Mouse (Mus musculus) heart, embryonic 15.5 days (tissue): ENCODE results near the gene Map3k5. TPM values are rescaled to one million over a fixed set of nuclear protein-coding genes. Genes with fewer than 3 reads are reported as not detected.

Experiments used
- ATAC-seq: fragments of 200-750 bp; cut with Nextera tagmentation; replicated peaks from 2 replicates; pipeline ENCODE4 v1.8.0; 2017; ENCODE audit warnings: low read depth, moderate TSS enrichment; ENCODE audit not compliant: insufficient number of reproducible peaks, insufficient read depth, low FRiP score
- H3K27ac ChIP-seq: fragments of 300-500 bp; sonication (generic); 2 replicates; pipeline ENCODE4 v1.5.1; 2015; ENCODE audit warnings: mild to moderate bottlenecking, inconsistent platforms
- H3K27me3 ChIP-seq: fragments of 300-500 bp; sonication (generic); 2 replicates; pipeline ENCODE4 v1.6.1; 2015; ENCODE audit warnings: inconsistent platforms
- H3K36me3 ChIP-seq: fragments of 300-500 bp; sonication (generic); 2 replicates; pipeline ENCODE4 v1.6.1; 2015; ENCODE audit warnings: mild to moderate bottlenecking, inconsistent platforms
- H3K4me1 ChIP-seq: fragments of 300-500 bp; sonication (generic); replicated peaks from 2 replicates; pipeline ENCODE4 v1.6.1; 2015; ENCODE audit warnings: inconsistent platforms
- H3K4me2 ChIP-seq: fragments of 300-500 bp; sonication (generic); 2 replicates; pipeline ENCODE4 v1.6.1; 2015; ENCODE audit warnings: inconsistent platforms, mild to moderate bottlenecking, moderate library complexity
- H3K4me3 ChIP-seq: fragments of 300-500 bp; sonication (generic); 2 replicates; pipeline ENCODE4 v1.5.1; 2015; ENCODE audit warnings: mild to moderate bottlenecking, inconsistent platforms
- H3K9ac ChIP-seq: fragments of 300-500 bp; sonication (generic); 2 replicates; pipeline ENCODE4 v1.6.1; 2015; ENCODE audit warnings: mild to moderate bottlenecking, inconsistent platforms
- H3K9me3 ChIP-seq: fragments of 300-500 bp; sonication (generic); replicated peaks from 2 replicates; pipeline ENCODE4 v1.6.1; 2016; ENCODE audit warnings: inconsistent platforms
- WGBS: fragments of 180-500 bp; shearing (Covaris S2); methylation state at CpG from one replicate; pipeline ENCODE4 v1.1.7; 2015; ENCODE audit warnings: mixed read lengths; 5-methylcytosine and 5-hydroxymethylcytosine counted together
- polyA plus RNA-seq: library from polyadenylated mRNA; unstranded; fragments of >200 nt; fragmentation: Nextera tagmentation; extraction: Ambion mirVana; gene quantifications from 2 replicates; pipeline ENCODE4 v1.2.1, GENCODE M21; 2015

Map3k5 gene
- polyA plus RNA-seq, 1 experiment from 2014 or later, result 2.6 TPM

- H3K4me2 ChIP-seq, result no peak overlapping the region
- no peak overlapping the region for H3K9ac ChIP-seq
- no peaks in the 10 kb centered on the region for H3K27me3 ChIP-seq
- H3K27ac ChIP-seq, result no peak overlapping the region
- H3K4me3 ChIP-seq, result no peak overlapping the region
- WGBS, result 86% methylated on average over 5 of the region's 5 CpGs
- ATAC-seq, result no peak
- H3K4me1 ChIP-seq, result peaks cover 10% of the 10 kb centered on the region
- H3K36me3 ChIP-seq, result no peaks in the 10 kb centered on the region
- no peaks in the 10 kb centered on the region for H3K9me3 ChIP-seq
Observed at GRCm38 (mm10) chr10:19947901-19948300, 13.6 kb downstream of the Map3k5 start.

GRCm38 (mm10) chr10:19948381-19948780 is 14.1 kb downstream of the Map3k5 start:
- WGBS, result 90% methylated on average over 11 of the region's 11 CpGs
- Histone ChIP-seq H3K4me1 (peaks cover 15% of the 10 kb centered on the region), H3K36me3 (no peaks in the 10 kb centered on the region), H3K4me2 (no peak overlapping the region), H3K4me3 (no peak overlapping the region), H3K27me3 (no peaks in the 10 kb centered on the region), H3K27ac (no peak overlapping the region), H3K9me3 (no peaks in the 10 kb centered on the region), H3K9ac (no peak overlapping the region)
- ATAC-seq, result no peak

DNA sequence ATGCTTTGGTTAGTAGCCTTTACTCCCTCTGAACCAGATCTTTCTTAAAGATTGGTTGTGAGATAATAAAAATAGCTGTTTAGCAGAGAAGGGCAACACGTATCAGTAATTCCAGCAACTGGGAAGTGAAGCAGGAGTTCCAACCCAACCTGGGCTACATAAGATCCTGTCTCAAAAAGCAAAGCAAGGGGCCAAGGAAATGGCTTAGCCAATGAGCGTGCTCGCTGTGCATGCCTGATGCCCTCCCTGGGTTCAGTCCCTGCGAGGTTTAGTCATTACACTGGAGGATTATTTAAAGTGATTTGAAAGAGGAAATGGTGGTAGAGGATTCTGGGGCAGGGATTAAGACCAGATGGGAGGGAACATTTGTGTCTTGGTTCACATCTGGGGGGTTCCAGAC is 14.8 kb downstream of the Map3k5 start:
- H3K9me3 ChIP-seq, result no peaks in the 10 kb centered on the region
- H3K4me3 ChIP-seq, result no peak overlapping the region
- 84% methylated on average over 4 of the region's 4 CpGs for WGBS
- no peak overlapping the region for H3K27ac ChIP-seq
- no peaks in the 10 kb centered on the region for H3K36me3 ChIP-seq
- H3K4me1 ChIP-seq, result peaks cover 17% of the 10 kb centered on the region
- H3K9ac ChIP-seq, result no peak overlapping the region
- no peak overlapping the region for H3K4me2 ChIP-seq
- ATAC-seq, result no peak
- H3K27me3 ChIP-seq, result no peaks in the 10 kb centered on the region

DNA sequence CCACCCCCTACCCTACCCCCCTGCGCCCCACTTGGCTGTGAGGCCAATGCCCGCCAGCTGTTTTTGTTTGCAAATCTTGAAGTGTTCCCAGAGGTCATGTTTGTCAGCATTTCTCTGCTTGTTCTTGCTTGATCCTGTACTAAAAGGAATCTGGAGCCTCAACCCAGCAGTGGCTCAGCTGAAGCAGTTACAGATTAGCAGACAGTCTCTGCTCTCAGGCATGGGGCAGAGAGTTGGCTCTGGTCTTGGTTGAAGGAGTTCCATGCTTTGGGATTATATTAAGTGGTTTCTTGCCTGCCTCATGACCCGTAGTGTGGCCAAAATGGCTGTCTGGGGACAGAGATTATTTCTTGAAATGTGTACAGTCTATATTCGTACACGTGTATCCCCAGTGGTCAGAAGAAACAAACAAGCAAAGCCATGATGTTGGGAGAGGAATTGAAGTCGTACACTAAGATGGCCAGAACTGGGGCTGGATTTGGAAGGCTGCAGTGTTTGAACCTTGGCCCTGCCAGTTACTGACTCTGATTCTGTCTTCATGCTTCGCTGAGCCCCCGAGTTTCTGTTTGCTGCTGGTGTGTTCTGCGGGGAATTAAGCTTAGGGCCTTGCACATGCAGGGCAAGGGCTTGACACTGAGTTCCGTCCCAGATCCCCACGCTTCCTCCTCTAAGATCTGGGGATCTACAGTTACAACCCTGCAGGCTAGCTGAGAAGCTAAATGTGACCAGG is 18.9 kb downstream of the Map3k5 start:
- no peaks in the 10 kb centered on the region for H3K27me3 ChIP-seq
- no peak overlapping the region for H3K4me3 ChIP-seq
- WGBS, result 83% methylated on average over 11 of the region's 11 CpGs
- no peak overlapping the region for H3K4me2 ChIP-seq
- H3K9ac ChIP-seq, result no peak overlapping the region
- peaks cover 48% of the 10 kb centered on the region for H3K4me1 ChIP-seq
- ATAC-seq, result no peak
- H3K9me3 ChIP-seq, result no peaks in the 10 kb centered on the region
- no peak overlapping the region for H3K27ac ChIP-seq
- no peaks in the 10 kb centered on the region for H3K36me3 ChIP-seq

GRCm38 (mm10) chr10:19954572-19954971 is 20.3 kb downstream of the Map3k5 start:
- H3K9me3 ChIP-seq, result no peaks in the 10 kb centered on the region
- H3K4me1 ChIP-seq, result peaks cover 50% of the 10 kb centered on the region
- no peak for ATAC-seq
- no peaks in the 10 kb centered on the region for H3K27me3 ChIP-seq
- H3K4me3 ChIP-seq, result no peak overlapping the region
- H3K36me3 ChIP-seq, result no peaks in the 10 kb centered on the region
- 53% methylated on average over 3 of the region's 3 CpGs for WGBS
- no peak overlapping the region for H3K4me2 ChIP-seq
- no peak overlapping the region for H3K27ac ChIP-seq
- no peak overlapping the region for H3K9ac ChIP-seq

GRCm38 (mm10) chr10:19955817-19956216 is 21.5 kb downstream of the Map3k5 start:
- Histone ChIP-seq H3K36me3 (no peaks in the 10 kb centered on the region), H3K27me3 (no peaks in the 10 kb centered on the region), H3K9ac (no peak overlapping the region), H3K4me2 (no peak overlapping the region), H3K4me3 (no peak overlapping the region), H3K9me3 (no peaks in the 10 kb centered on the region), H3K4me1 (peaks cover 50% of the 10 kb centered on the region), H3K27ac (no peak overlapping the region)
- 64% methylated on average over 6 of the region's 6 CpGs for WGBS
- no peak for ATAC-seq

- peak; percentile 47; the same call in 1 of the 2 replicates for ATAC-seq
- WGBS, result 29% methylated on average over 6 of the region's 6 CpGs
- no peak overlapping the region for H3K4me2 ChIP-seq
Observed at GRCm38 (mm10) chr10:19956745-19957144, 22.5 kb downstream of the Map3k5 start.

DNA sequence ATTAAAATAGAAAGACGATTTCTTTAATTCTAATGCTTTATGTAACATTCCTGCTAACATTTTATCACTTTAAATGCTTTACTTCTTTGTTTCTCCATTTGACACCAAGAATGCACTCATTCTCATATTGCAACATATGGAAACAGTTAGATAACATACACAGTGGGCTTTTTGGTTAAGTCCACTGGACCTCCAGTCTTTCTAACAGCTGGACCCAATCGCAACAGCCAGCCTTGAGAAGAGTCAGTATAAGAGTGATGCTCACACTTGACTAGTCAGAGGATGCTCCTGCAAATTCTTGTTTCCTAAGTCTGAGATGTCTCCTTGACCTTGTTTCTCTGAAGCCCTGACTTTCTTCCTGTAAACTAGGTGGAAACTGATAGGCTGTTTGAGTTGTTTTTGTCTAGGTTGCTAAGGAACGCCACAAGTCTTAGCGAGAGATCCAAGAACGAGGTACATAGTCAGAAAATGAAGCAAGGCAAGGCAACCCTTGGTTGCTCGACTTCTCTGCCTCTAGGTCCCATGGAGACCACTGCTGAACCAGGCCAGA is 26.6 kb downstream of the Map3k5 start:
- no peak for ATAC-seq
- Histone ChIP-seq H3K4me3 (no peak overlapping the region), H3K27me3 (no peaks in the 10 kb centered on the region), H3K36me3 (no peaks in the 10 kb centered on the region), H3K9me3 (no peaks in the 10 kb centered on the region), H3K4me2 (no peak overlapping the region), H3K9ac (no peak overlapping the region), H3K27ac (no peak overlapping the region), H3K4me1 (peaks cover 40% of the 10 kb centered on the region)
- WGBS, result 73% methylated on average over 6 of the region's 6 CpGs

More at GRCm38 (mm10) chr10:19956745-19957144, 22.5 kb downstream of the Map3k5 start:
- H3K4me1 ChIP-seq, result peaks cover 52% of the 10 kb centered on the region
- no peak overlapping the region for H3K4me3 ChIP-seq
- H3K27ac ChIP-seq, result peak overlapping the region; percentile 32; the same call in 1 of the 2 replicates
- H3K9ac ChIP-seq, result no peak overlapping the region
- H3K27me3 ChIP-seq, result no peaks in the 10 kb centered on the region
- H3K36me3 ChIP-seq, result no peaks in the 10 kb centered on the region
- H3K9me3 ChIP-seq, result no peaks in the 10 kb centered on the region

- no peaks in the 10 kb centered on the region for H3K9me3 ChIP-seq
- H3K4me2 ChIP-seq, result no peak overlapping the region
- H3K27me3 ChIP-seq, result no peaks in the 10 kb centered on the region
- 59% methylated on average over 4 of the region's 4 CpGs for WGBS
- no peak overlapping the region for H3K4me3 ChIP-seq
- H3K4me1 ChIP-seq, result peaks cover 23% of the 10 kb centered on the region
- ATAC-seq, result no peak
- no peak overlapping the region for H3K27ac ChIP-seq
- H3K9ac ChIP-seq, result no peak overlapping the region
- H3K36me3 ChIP-seq, result no peaks in the 10 kb centered on the region
Observed at GRCm38 (mm10) chr10:19962746-19963145, 28.5 kb downstream of the Map3k5 start.

DNA sequence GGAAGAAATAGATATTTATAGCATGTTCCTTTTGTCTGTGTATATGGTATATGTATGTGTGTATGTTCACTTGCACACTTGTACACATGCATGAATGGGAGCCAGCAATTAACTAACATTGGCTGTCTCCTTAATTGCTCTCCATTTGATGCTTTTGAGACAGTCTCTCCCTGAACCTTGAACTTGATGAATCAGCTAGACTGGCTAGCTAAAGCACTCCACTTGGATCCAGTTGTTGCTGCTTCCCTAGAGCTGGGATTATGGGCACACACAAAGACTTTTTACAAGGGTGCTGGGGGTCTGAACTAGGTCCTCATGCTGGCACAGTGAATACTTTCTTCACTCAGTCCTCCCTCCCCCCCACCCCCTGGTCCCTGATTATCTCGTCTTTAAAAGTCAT is 28.9 kb downstream of the Map3k5 start:
- Histone ChIP-seq H3K9ac (no peak overlapping the region), H3K36me3 (no peaks in the 10 kb centered on the region), H3K9me3 (no peaks in the 10 kb centered on the region), H3K27ac (no peak overlapping the region), H3K4me1 (peaks cover 19% of the 10 kb centered on the region), H3K4me3 (no peak overlapping the region), H3K4me2 (no peak overlapping the region), H3K27me3 (no peaks in the 10 kb centered on the region)
- 71% methylated on average over 1 of the region's 1 CpGs for WGBS
- ATAC-seq, result no peak

DNA sequence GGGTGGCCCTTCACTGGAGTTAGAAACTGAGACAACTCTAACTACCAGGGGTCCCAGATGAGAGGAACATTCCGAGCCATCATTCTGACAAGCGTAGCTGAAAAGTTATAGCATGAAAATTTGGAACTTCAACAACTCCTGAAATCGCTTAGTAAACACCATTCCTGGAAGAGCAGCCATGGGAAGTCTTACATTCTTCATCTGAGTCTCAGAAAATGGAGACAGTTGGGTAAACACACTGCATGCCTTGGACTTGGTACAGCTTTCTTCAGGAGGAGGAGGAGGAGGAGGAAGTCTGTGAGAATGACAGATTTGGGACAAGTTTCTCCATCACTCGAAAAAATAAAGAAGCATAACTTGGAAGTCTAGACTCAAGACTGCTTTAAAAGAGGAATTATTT is 29.8 kb downstream of the Map3k5 start:
- H3K9ac ChIP-seq, result no peak overlapping the region
- H3K36me3 ChIP-seq, result no peaks in the 10 kb centered on the region
- no peak overlapping the region for H3K4me3 ChIP-seq
- H3K27me3 ChIP-seq, result no peaks in the 10 kb centered on the region
- peaks cover 21% of the 10 kb centered on the region for H3K4me1 ChIP-seq
- H3K4me2 ChIP-seq, result no peak overlapping the region
- no peak overlapping the region for H3K27ac ChIP-seq
- 83% methylated on average over 4 of the region's 4 CpGs for WGBS
- no peak for ATAC-seq
- no peaks in the 10 kb centered on the region for H3K9me3 ChIP-seq

DNA sequence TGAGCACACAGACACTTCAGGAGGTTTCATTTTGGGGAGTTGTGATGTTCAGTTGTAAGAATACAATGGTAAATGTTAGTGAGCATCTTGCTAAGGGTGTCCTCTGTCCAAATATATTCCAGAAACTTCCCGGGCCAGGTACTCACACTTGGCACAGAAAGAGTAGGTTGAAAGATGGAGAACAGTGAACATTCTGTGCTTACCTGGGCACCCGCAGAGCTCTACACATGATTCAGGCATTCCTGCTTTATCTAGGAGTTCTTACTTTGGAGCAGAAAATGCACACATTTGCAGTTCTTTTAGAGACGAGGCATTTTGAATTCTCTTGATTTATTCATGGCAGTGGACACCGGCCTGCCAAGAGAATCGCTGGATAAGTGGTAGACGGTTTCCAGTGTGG is 32.3 kb downstream of the Map3k5 start:
- no peak overlapping the region for H3K9ac ChIP-seq

More for the DNA sequence above, 32.3 kb downstream of the Map3k5 start:
- Histone ChIP-seq H3K36me3 (no peaks in the 10 kb centered on the region), H3K9me3 (no peaks in the 10 kb centered on the region), H3K27ac (no peak overlapping the region), H3K27me3 (no peaks in the 10 kb centered on the region), H3K4me3 (no peak overlapping the region), H3K4me2 (no peak overlapping the region), H3K4me1 (peaks cover 19% of the 10 kb centered on the region)
- ATAC-seq, result no peak
- WGBS, result 70% methylated on average over 6 of the region's 6 CpGs
